Mouse (Mus musculus) heart, embryonic 15.5 days (tissue): Measurements from ENCODE around the gene Peg3. TPM values are rescaled to one million over a fixed set of nuclear protein-coding genes. Genes with fewer than 3 reads are reported as not detected.

Experiments
- ATAC-seq: fragments of 200-750 bp; cut with Nextera tagmentation; replicated peaks from 2 replicates; pipeline ENCODE4 v1.8.0; 2017; ENCODE audit warnings: low read depth, moderate TSS enrichment; ENCODE audit not compliant: insufficient number of reproducible peaks, insufficient read depth, low FRiP score
- H3K27ac ChIP-seq: fragments of 300-500 bp; sonication (generic); 2 replicates; pipeline ENCODE4 v1.5.1; 2015; ENCODE audit warnings: mild to moderate bottlenecking, inconsistent platforms
- H3K27me3 ChIP-seq: fragments of 300-500 bp; sonication (generic); 2 replicates; pipeline ENCODE4 v1.6.1; 2015; ENCODE audit warnings: inconsistent platforms
- H3K36me3 ChIP-seq: fragments of 300-500 bp; sonication (generic); 2 replicates; pipeline ENCODE4 v1.6.1; 2015; ENCODE audit warnings: mild to moderate bottlenecking, inconsistent platforms
- H3K4me1 ChIP-seq: fragments of 300-500 bp; sonication (generic); replicated peaks from 2 replicates; pipeline ENCODE4 v1.6.1; 2015; ENCODE audit warnings: inconsistent platforms
- H3K4me2 ChIP-seq: fragments of 300-500 bp; sonication (generic); 2 replicates; pipeline ENCODE4 v1.6.1; 2015; ENCODE audit warnings: inconsistent platforms, mild to moderate bottlenecking, moderate library complexity
- H3K4me3 ChIP-seq: fragments of 300-500 bp; sonication (generic); 2 replicates; pipeline ENCODE4 v1.5.1; 2015; ENCODE audit warnings: mild to moderate bottlenecking, inconsistent platforms
- H3K9ac ChIP-seq: fragments of 300-500 bp; sonication (generic); 2 replicates; pipeline ENCODE4 v1.6.1; 2015; ENCODE audit warnings: mild to moderate bottlenecking, inconsistent platforms
- H3K9me3 ChIP-seq: fragments of 300-500 bp; sonication (generic); replicated peaks from 2 replicates; pipeline ENCODE4 v1.6.1; 2016; ENCODE audit warnings: inconsistent platforms
- WGBS: fragments of 180-500 bp; shearing (Covaris S2); methylation state at CpG from one replicate; pipeline ENCODE4 v1.1.7; 2015; ENCODE audit warnings: mixed read lengths; 5-methylcytosine and 5-hydroxymethylcytosine counted together
- polyA plus RNA-seq: library from polyadenylated mRNA; unstranded; fragments of >200 nt; fragmentation: Nextera tagmentation; extraction: Ambion mirVana; gene quantifications from 2 replicates; pipeline ENCODE4 v1.2.1, GENCODE M21; 2015

The Peg3 gene
- polyA plus RNA-seq, 1 experiment from 2014 or later, result 82.4 TPM

GRCm38 (mm10) chr7:6753440-6753839 is 23.2 kb upstream of the Peg3 start:
- Histone ChIP-seq H3K36me3 (no peaks in the 10 kb centered on the region), H3K4me1 (no peaks in the 10 kb centered on the region), H3K27me3 (no peaks in the 10 kb centered on the region), H3K27ac (no peak overlapping the region), H3K4me2 (no peak overlapping the region), H3K9ac (no peak overlapping the region), H3K9me3 (no peaks in the 10 kb centered on the region), H3K4me3 (no peak overlapping the region)
- no peak for ATAC-seq
- WGBS, result 26% methylated on average over 4 of the region's 4 CpGs

- no peak for ATAC-seq
- H3K36me3 ChIP-seq, result no peaks in the 10 kb centered on the region
- no peaks in the 10 kb centered on the region for H3K9me3 ChIP-seq
- 75% methylated on average over 7 of the region's 7 CpGs for WGBS
- no peak overlapping the region for H3K27ac ChIP-seq
- H3K4me3 ChIP-seq, result no peak overlapping the region
- H3K27me3 ChIP-seq, result no peaks in the 10 kb centered on the region
- H3K4me1 ChIP-seq, result peaks cover 6% of the 10 kb centered on the region; the same call in 1 of the 2 replicates
- H3K9ac ChIP-seq, result no peak overlapping the region
- no peak overlapping the region for H3K4me2 ChIP-seq
Observed at GRCm38 (mm10) chr7:6749196-6749595, 19.0 kb upstream of the Peg3 start.

- Histone ChIP-seq H3K9me3 (no peaks in the 10 kb centered on the region), H3K4me1 (peaks cover 8% of the 10 kb centered on the region; the same call in 1 of the 2 replicates), H3K27ac (peak overlapping the region; percentile 64), H3K4me2 (no peak overlapping the region), H3K9ac (no peak overlapping the region), H3K4me3 (no peak overlapping the region), H3K36me3 (no peaks in the 10 kb centered on the region), H3K27me3 (no peaks in the 10 kb centered on the region)
- 29% methylated on average over 10 of the region's 10 CpGs for WGBS
- ATAC-seq, result no peak
Observed at GRCm38 (mm10) chr7:6744281-6744904, 14.2 kb upstream of the Peg3 start.

- ATAC-seq, result no peak
- H3K9me3 ChIP-seq, result no peaks in the 10 kb centered on the region
- no peak overlapping the region for H3K9ac ChIP-seq
- H3K4me1 ChIP-seq, result no peaks in the 10 kb centered on the region
- H3K4me2 ChIP-seq, result no peak overlapping the region
- no peaks in the 10 kb centered on the region for H3K36me3 ChIP-seq
- H3K27me3 ChIP-seq, result no peaks in the 10 kb centered on the region
- H3K27ac ChIP-seq, result no peak overlapping the region
- WGBS, result 83% methylated on average over 1 of the region's 1 CpGs
- no peak overlapping the region for H3K4me3 ChIP-seq
Observed at GRCm38 (mm10) chr7:6736060-6736459, 5.8 kb upstream of the Peg3 start.

GRCm38 (mm10) chr7:6731930-6732329 is 1.7 kb upstream of the Peg3 start:
- 48% methylated on average over 4 of the region's 4 CpGs for WGBS
- 0 out of 2 replicates have a peak overlapping the region, but pooled peaks have one; percentile 9 for H3K27ac ChIP-seq

GRCm38 (mm10) chr7:6731373-6731772 is 1.1 kb upstream of the Peg3 start:
- Histone ChIP-seq H3K36me3 (peaks cover 2% of the 10 kb centered on the region; the same call in 1 of the 2 replicates), H3K4me3 (peak overlapping the region; percentile 75), H3K4me2 (peak overlapping the region; percentile 64), H3K9me3 (peaks cover 9% of the 10 kb centered on the region), H3K4me1 (no peaks in the 10 kb centered on the region), H3K27me3 (no peaks in the 10 kb centered on the region), H3K27ac (no peak overlapping the region), H3K9ac (0 out of 2 replicates have a peak overlapping the region, but pooled peaks have one; percentile 43)
- ATAC-seq, result no peak
- 46% methylated on average over 3 of the region's 3 CpGs for WGBS

More at GRCm38 (mm10) chr7:6731930-6732329, 1.7 kb upstream of the Peg3 start:
- Histone ChIP-seq H3K4me2 (peak overlapping the region; percentile 64), H3K9me3 (peaks cover 9% of the 10 kb centered on the region), H3K27me3 (no peaks in the 10 kb centered on the region), H3K4me1 (no peaks in the 10 kb centered on the region), H3K9ac (peak overlapping the region; percentile 43; the same call in 1 of the 2 replicates), H3K36me3 (no peaks in the 10 kb centered on the region), H3K4me3 (peak overlapping the region; percentile 75)
- ATAC-seq, result no peak

GRCm38 (mm10) chr7:6730801-6731200 is 570 bp upstream of the Peg3 start:
- Histone ChIP-seq H3K9me3 (peaks cover 9% of the 10 kb centered on the region), H3K4me1 (no peaks in the 10 kb centered on the region), H3K9ac (peak overlapping the region; percentile 45), H3K4me2 (peak overlapping the region; percentile 64), H3K4me3 (peak overlapping the region; percentile 75), H3K36me3 (peaks cover 8% of the 10 kb centered on the region; the same call in 1 of the 2 replicates), H3K27ac (peak overlapping the region; percentile 94), H3K27me3 (no peaks in the 10 kb centered on the region)
- no peak for ATAC-seq
- 51% methylated on average over 15 of the region's 15 CpGs for WGBS

GRCm38 (mm10) chr7:6729061-6729817 is 992 bp downstream of the Peg3 start:
- ATAC-seq, result peak; percentile 53
- peaks cover 9% of the 10 kb centered on the region for H3K9me3 ChIP-seq
- H3K4me3 ChIP-seq, result peak overlapping the region; percentile 75
- H3K4me1 ChIP-seq, result no peaks in the 10 kb centered on the region
- 46% methylated on average over 37 of the region's 37 CpGs for WGBS
- peaks cover 18% of the 10 kb centered on the region; the same call in 1 of the 2 replicates for H3K36me3 ChIP-seq
- H3K4me2 ChIP-seq, result peak overlapping the region; percentile 64
- H3K27ac ChIP-seq, result peak overlapping the region; percentile 94
- H3K27me3 ChIP-seq, result no peaks in the 10 kb centered on the region
- H3K9ac ChIP-seq, result peak overlapping the region; percentile 65

GRCm38 (mm10) chr7:6728263-6728931 is 1.8 kb downstream of the Peg3 start:
- Histone ChIP-seq H3K27ac (peak overlapping the region; percentile 94), H3K9ac (0 out of 2 replicates have a peak overlapping the region, but pooled peaks have one; percentile 53), H3K4me3 (peak overlapping the region; percentile 75), H3K27me3 (no peaks in the 10 kb centered on the region), H3K4me2 (peak overlapping the region; percentile 54), H3K4me1 (no peaks in the 10 kb centered on the region), H3K9me3 (peaks cover 9% of the 10 kb centered on the region), H3K36me3 (peaks cover 18% of the 10 kb centered on the region; the same call in 1 of the 2 replicates)
- WGBS, result 48% methylated on average over 19 of the region's 19 CpGs
- ATAC-seq, result peak; percentile 81

- H3K4me1 ChIP-seq, result no peaks in the 10 kb centered on the region
- H3K9me3 ChIP-seq, result peaks cover 9% of the 10 kb centered on the region
- H3K27ac ChIP-seq, result peak overlapping the region; percentile 94
- ATAC-seq, result peak; percentile 31
- H3K9ac ChIP-seq, result no peak overlapping the region
- peak overlapping the region; percentile 75 for H3K4me3 ChIP-seq
- WGBS, result 51% methylated on average over 19 of the region's 19 CpGs
- no peaks in the 10 kb centered on the region for H3K27me3 ChIP-seq
- peaks cover 21% of the 10 kb centered on the region for H3K36me3 ChIP-seq
- H3K4me2 ChIP-seq, result peak overlapping the region; percentile 54
Observed at GRCm38 (mm10) chr7:6727351-6728121, 2.7 kb downstream of the Peg3 start.
